Mouse (Mus musculus): ENCODE data around the gene Clip2. TPM values are rescaled to one million over a fixed set of nuclear protein-coding genes. Genes with fewer than 3 reads are reported as not detected.
"Not testable (repeated sequence)": the region's sequence is repeated elsewhere in the genome, so short reads cannot be mapped to it uniquely, and the experiment has no call there.

The Clip2 gene
- total RNA-seq, 2 experiments from 2014 or later = 3.0 to 4.2 TPM

DNA sequence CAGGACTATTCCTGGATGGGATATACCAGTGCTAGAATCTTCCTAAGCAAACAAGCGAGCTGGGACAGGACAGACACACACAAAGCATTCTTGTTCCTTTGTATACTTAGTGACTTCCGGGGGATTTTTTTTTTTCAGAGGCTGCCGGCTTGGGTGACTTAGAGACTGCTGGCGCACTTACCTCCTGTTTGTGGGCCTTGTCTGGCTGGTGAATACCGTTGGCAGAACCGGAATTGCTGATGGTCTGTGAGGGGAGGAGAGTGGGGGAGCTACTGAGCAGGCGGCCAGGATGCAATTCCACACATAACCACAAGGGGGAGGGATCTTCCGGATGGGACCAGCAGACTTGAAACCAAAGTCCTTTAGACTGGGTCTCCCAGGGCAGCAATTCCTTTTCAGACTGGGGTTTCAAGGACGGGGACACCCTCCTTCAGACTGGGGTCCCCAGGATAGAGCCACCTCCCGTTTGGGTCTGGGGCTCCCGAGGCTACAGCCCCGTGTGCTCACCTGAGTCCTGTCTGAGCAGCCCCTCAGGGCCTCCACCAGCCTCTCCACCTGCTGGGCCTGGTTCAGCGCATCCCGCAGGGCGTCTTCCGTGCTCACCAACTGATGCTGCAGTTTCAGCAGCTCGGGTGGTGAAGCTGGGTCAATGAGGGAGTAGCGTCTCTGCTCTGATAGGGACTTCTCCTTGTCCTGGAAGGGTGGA lies 60.4 kb downstream of the Clip2 start:
- peak; percentile 84 for DNase-seq
- intact Hi-C loops (cut with DNase I) = loop anchor here (5.0 kb wide), 1 partner anchor 125 kb away; the partner anchor contains the start of gene Lat2
- Histone ChIP-seq H3K4me3 (no peak overlapping the region), H3K27ac (no peak overlapping the region)
- peak; percentile 96 for TF ChIP-seq CTCF (IDR thresholded peaks at IDR 0.05)

DNA sequence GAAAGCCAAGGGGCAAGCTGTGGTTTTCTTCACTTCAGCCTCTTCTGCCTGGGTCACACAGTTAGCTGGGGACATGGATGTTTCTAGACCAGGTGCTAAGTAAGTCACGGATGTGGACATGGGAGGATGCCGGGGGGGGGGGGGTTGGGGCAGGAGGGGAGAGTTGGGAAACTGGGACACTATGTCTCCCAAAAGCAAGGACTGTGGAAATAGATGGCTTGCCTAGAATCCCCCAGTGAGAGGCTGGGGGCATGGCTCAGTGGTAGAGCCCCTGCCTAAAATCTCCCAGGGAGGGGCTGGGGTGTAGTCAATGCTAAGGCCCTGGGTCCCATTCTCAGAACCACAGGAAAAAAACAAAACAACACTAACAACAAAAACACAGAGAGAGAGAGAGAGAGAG lies 61.0 kb downstream of the Clip2 start:
- Histone ChIP-seq H3K27ac (no peak overlapping the region), H3K4me3 (no peak overlapping the region)
- DNase-seq = no peak
- no peak for TF ChIP-seq CTCF (IDR thresholded peaks at IDR 0.05)
- intact Hi-C loops (cut with DNase I) = loop anchor here (5.0 kb wide), 1 partner anchor 126 kb away; the partner anchor contains the start of gene Lat2

DNA sequence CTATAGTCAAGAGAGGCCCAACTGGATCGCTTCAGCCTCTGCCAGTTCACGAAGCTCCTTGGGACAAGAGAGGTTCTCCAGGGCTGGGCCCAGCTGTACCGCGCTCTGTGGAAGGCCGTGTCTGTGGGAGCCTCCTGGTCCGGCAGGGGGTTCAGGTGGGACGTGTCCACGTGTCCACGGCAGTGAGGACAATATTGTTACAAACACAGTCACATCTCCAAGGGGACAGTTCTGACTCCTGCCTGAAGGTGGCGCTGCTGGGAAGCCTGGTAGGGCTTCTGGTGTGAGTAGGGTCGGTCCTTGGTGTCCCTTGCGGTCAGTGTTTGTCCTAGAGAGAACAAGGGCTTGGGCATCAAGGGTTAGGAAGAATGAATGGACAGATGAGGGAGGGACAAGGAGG lies 61.8 kb downstream of the Clip2 start:
- DNase-seq = no peak
- intact Hi-C loops (cut with DNase I) = loop anchor here (5.0 kb wide), 1 partner anchor 127 kb away; the partner anchor contains the start of gene Lat2
- H3K27ac ChIP-seq = no peak overlapping the region
- TF ChIP-seq CTCF (IDR thresholded peaks at IDR 0.05) = peak; percentile 50
- no peak overlapping the region for H3K4me3 ChIP-seq

DNA sequence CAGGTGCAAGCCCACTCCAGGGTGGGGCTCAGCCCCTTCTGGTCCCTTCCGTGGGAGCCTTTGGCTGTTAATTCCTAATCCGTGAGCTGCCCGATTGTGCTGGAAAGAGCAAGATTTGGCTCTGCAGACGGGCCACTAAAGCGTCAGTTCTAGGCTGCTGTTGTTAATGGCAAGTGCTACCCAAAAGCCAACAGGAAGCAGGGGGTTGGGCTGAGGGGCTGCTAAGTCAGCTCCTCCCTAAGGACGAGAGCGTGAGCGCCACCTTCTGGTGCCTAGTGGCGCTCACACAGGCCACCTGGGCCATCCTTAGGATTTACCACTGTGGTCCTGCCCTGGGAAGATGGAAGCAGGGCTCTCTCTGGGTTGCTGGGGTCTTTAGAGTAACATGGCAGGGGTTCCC lies 62.7 kb downstream of the Clip2 start:
- no peak for DNase-seq
- Histone ChIP-seq H3K27ac (no peak overlapping the region), H3K4me3 (no peak overlapping the region)
- intact Hi-C loops (cut with DNase I) = loop anchor here (5.0 kb wide), 1 partner anchor 307 kb away; the partner anchor contains the start of gene Gtf2ird2
- TF ChIP-seq CTCF (IDR thresholded peaks at IDR 0.05) = peak; percentile 54

DNA sequence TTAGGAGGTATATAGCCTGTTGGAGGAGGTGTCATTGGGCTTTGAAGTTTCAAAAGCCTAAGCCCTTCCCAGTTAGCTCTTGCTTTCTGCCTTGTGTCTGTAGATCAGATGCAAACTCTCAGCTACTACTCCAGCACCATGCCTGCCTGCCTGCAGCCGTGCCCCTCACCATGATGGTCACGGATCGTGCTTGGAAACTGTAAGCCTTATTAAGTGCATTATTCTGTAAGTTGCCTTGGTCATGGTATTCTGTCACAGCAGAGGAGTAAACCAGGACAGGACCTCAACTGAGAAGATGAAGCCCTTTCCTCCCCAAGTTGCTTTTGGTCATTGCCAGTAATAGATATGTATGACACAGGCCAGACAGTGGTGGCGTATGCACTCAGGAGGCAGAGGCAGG lies 63.6 kb downstream of the Clip2 start:
- TF ChIP-seq CTCF (IDR thresholded peaks at IDR 0.05) = no peak
- Histone ChIP-seq H3K27ac (no peak overlapping the region), H3K4me3 (no peak overlapping the region)
- intact Hi-C loops (cut with DNase I) = loop anchor here (5.0 kb wide), 1 partner anchor 306 kb away; the partner anchor contains the start of gene Gtf2ird2
- no peak for DNase-seq

DNA sequence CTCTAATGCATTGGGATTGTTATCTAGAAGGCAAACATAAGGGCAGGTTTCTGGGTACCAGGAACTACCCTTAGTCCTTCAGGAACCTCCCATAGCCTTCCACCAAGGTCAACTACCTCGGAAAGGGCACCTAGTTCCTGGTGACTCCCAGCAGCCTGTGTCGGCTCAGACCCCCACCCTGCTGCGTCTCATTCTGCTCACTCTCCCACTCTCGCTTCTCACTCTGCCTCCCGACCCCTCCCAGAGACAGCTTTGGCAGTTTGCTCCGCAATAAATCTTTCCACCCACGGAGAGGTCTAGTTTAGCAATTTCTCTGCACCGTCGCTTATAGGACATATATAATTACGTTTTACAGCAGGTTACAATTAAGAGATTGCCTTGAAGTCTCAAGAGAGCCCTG lies 64.2 kb downstream of the Clip2 start:
- no peak for TF ChIP-seq CTCF (IDR thresholded peaks at IDR 0.05)
- Histone ChIP-seq H3K4me3 (no peak overlapping the region), H3K27ac (no peak overlapping the region)
- DNase-seq = no peak
- intact Hi-C loops (cut with DNase I) = loop anchor here (5.0 kb wide), 1 partner anchor 306 kb away; the partner anchor contains the start of gene Gtf2ird2

DNA sequence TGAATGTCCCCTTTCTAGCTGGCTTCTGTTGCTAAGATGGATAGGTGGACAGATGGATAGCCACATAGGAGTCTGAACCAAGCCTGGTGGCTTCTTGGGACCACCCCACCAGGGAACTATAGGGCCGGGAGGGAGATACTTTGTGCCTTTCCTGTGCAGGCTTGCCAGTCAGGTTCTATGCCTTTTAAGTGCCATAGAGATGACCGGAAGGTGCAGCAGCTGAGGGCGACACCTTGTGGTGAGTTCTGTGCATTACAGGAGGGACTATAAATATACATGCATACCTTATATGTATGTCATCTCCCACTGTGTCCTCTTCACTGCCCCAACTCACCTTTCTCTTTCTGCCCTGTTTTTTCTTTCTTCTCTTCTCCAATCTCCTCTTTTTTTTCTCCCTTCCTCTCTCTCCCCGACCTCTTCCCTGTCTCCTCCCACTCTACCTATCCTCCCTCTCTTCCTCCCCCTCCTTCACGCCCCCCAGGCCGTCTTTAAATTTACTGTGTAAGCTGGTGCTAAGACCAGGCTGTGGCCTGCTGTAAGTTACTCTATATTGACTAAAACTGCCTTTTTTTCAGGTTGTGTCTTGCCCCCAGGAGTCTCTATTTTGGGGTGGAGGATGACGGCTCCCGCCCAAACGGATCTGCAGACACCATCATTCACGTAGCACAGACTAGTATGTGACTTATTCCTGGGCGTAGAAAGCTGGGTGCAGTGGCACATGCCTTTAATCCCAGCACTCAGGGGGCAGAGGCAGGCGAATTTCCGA lies 66.2 kb downstream of the Clip2 start:
- no peak overlapping the region for H3K27ac ChIP-seq
- H3K4me3 ChIP-seq = no peak overlapping the region
- DNase-seq = peak; percentile 73
- TF ChIP-seq CTCF (IDR thresholded peaks at IDR 0.05) = peak; percentile 89
- intact Hi-C loops (cut with DNase I) = loop anchor here (2.0 to 5.0 kb wide), 3 partner anchors 101 to 304 kb away; partner anchors contain the start of gene Gtf2ird2

DNA sequence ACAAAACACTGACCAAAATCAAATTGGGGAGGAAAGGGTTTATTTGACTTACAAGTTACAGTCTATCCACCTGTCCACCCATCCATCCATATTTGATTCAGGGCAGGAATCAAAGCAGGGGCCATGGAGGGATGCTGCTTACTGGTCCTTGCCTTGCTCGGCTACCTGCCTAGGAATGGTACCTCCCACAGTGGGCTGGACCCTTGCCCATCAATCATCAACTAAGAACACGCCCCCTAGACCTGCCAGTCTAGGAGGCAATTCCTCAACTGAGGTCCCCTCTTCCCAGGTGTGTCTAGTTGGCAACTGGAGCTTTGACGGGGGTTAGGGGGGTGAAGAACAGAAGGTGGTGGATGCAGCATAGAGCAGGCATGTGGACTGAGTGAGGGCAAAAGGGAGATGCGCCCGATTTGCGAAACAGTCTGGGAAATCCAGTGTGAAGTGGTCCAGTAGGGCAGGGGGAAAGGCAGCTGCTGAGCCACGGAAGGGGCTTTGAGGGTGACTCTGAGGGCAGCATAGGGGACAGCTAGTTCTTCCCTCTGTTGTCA lies 67.0 kb downstream of the Clip2 start:
- no peak for TF ChIP-seq CTCF (IDR thresholded peaks at IDR 0.05)
- intact Hi-C loops (cut with DNase I) = loop anchor here (2.0 to 5.0 kb wide), 2 partner anchors 100 to 303 kb away; partner anchors contain the start of gene Gtf2ird2
- no peak for DNase-seq
- no peak overlapping the region for H3K27ac ChIP-seq
- H3K4me3 ChIP-seq = no peak overlapping the region

DNA sequence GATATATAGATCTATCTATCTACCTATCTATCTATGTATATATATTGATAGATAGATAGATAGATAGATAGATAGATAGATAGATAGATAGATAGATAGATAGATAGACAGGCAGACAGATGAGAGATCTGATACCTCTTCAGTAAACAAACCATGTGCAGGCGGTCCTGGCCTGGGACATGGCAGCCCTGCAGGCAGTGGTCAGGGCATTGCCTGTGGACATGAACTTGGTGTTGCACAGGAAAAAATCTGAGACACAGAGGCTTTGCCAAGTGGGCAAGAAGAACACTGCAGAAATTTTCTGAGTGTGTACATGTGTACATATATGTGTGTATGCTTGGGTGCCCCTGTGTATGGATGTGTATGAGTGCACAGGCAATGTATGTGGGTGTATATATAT lies 68.9 kb downstream of the Clip2 start:
- H3K27ac ChIP-seq = no peak overlapping the region
- H3K4me3 ChIP-seq = no peak overlapping the region
- TF ChIP-seq CTCF (IDR thresholded peaks at IDR 0.05) = no peak
- no peak for DNase-seq
- intact Hi-C loops (cut with DNase I) = no loop called here

DNA sequence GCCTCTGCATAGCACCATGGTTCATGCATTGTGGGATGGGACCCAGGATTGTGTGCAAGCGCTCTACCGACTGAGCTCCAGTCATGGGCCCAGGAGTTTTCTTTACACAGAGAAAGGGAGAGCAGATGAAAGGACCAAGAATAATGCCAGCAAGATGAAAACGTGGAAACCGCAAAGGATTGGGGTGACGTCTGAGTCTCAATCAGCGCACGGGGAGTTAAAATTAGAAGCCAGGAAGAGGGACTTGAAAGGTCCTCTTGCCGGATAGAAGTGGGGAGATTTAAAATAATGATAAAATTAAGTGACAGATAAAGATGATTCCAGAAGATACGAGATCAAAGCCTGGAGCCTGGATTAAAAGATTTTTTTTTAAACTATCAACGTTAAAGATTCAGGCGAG lies 69.9 kb downstream of the Clip2 start:
- Histone ChIP-seq H3K4me3 (no peak overlapping the region), H3K27ac (no peak overlapping the region)
- TF ChIP-seq CTCF (IDR thresholded peaks at IDR 0.05) = no peak
- no peak for DNase-seq
- intact Hi-C loops (cut with DNase I) = no loop called here

DNA sequence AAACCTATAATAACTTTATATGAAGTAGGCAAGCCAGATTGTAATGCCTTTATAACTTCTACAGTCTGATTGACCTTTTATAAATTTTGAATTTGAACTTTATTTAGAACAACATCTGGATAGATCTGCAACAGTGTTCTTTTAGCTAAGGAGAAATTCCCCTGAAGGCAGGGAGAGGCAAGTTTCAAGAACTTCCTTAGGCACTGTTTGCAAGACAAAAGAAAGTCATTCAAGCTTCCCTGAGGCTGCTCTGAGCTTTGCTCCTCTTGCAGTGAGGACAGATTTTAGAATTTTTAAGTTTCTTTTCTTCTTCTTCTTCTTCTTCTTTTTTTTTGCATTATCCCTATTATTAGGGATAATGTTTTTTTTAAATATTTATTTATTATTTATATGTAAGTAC lies 73.3 kb downstream of the Clip2 start:
- DNase-seq; H3K27ac ChIP-seq; intact Hi-C loops (cut with DNase I); H3K4me3 ChIP-seq: not testable (repeated sequence)

DNA sequence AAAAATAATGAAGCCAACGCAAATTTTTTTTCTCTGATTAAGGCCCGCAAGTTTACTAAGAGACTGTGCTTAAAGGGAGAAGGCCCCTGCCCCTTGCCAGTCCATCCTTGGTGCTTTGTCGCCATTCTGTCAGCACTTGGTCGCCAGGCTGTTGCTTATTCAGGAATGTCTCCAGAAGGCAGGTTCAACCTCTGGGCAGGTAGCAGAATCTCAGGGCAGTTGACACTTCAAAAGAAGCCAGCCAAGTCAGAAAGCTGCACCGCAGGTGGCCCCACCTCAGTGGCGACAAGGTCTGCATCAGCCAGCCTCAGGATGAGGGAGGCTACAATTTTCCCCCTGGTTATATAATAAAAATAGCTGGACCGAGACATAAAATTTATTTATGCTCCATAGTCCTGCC lies 76.5 kb downstream of the Clip2 start:
- not testable (repeated sequence) for H3K4me3 ChIP-seq, H3K27ac ChIP-seq, DNase-seq
- intact Hi-C loops (cut with DNase I) = loop anchor here (2.0 kb wide), 1 partner anchor 91 kb away; no protein-coding TSS in a partner anchor

Measured in gastrocnemius, adult 2 months (tissue).